Mouse (Mus musculus): ENCODE measurements around the gene Polh. TPM values are rescaled to one million over a fixed set of nuclear protein-coding genes. Genes with fewer than 3 reads are reported as not detected.

The Polh gene
- polyA plus RNA-seq, 1 experiment from 2014 or later, result 9.0 TPM

DNA sequence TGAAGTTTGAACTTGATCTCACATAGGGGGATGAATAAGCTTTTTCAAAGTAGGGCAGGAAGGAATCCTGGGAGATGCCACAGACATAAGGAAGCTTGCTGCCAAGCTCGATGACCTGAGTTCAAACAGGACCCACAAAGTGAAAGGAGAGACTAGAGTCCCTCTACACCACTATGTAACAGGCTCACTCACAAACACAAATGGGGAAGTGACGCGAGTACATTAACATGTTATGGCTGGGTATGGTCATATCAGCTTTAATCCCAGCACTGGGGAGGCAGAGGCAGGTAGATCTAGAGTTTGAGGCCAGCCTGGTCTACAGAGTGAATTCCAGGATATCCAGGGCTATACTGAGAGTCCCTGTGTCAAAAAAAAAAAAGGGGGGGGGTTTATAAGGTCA, 48.1 kb downstream of the Polh start:
- Histone ChIP-seq H3K4me3 (no peak overlapping the region), H3K4me2 (no peak overlapping the region), H3K9ac (no peak overlapping the region), H3K27me3 (no peaks in the 10 kb centered on the region), H3K27ac (no peak overlapping the region), H3K4me1 (replicated peaks) (peaks cover 17% of the 10 kb centered on the region), H3K36me3 (no peaks in the 10 kb centered on the region), H3K9me3 (no peaks in the 10 kb centered on the region)
- no peak for ATAC-seq (ENCODE audit: low FRiP score)
- 96% methylated on average over 3 of the region's 3 CpGs for WGBS

DNA sequence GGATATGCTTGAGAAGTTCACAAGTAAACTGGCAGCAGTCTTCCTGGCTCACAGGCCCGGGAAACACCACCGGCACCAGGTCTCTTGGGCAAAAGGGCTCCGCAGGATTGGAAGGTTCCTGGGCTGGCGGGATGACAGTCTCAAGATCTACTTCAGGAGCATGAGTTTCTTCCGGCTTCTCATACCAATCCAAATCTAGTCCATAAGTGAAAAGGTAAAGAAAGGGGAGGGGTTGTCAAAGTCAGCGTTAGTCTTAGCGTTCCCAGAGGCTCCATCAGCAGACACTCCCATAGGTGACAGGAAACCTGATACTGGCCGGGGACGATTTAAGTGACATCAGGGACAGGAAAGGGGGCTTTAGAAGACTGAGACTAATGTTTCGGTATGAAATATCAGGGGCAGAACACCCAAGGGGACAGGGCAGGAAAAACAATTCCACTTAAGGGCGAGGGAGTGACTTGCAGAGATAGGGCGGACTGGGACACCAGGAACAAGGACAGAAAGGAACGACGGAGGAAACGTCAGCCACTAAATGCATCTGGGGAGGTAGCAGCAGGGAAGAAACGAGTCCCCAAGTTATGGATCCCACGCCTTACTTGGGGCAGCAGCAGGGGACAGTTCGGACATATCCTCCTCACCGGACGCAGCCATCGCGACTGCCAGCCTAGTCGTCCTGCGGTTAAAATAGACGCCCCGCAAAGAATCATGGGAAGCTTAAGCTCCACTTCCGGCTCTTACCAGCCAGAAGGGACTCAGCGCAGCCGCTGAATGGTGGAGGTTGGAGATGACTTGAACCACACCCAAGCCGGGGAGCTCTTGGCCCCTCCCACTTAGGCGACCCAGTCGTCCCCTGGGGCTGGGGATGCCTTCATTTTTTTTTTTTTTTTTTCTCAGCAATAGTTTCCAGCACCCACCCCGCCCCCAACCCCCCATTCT, 49.3 kb downstream of the Polh start, which contains the start of gene Mad2l1bp:
Gene Mad2l1bp (minus strand): TSS at position 707 of the 936 bp plus-strand sequence.
- H3K27me3 ChIP-seq, result no peaks in the 10 kb centered on the region
- peak within 1 kb of the TSS; percentile 61 for H3K4me3 ChIP-seq
- ATAC-seq (ENCODE audit: low FRiP score), result peak; percentile 90
- 8% methylated on average over 33 of the region's 33 CpGs for WGBS
- peak within 1 kb of the TSS; percentile 61; the same call in 1 of the 2 replicates for H3K27ac ChIP-seq
- H3K4me1 ChIP-seq (replicated peaks), result peaks cover 17% of the 10 kb centered on the region
- H3K9ac ChIP-seq, result peak within 1 kb of the TSS; percentile 81
- H3K4me2 ChIP-seq, result peak within 1 kb of the TSS; percentile 81
- H3K9me3 ChIP-seq, result no peaks in the 10 kb centered on the region
- H3K36me3 ChIP-seq, result peaks cover 8% of the 10 kb centered on the region

DNA sequence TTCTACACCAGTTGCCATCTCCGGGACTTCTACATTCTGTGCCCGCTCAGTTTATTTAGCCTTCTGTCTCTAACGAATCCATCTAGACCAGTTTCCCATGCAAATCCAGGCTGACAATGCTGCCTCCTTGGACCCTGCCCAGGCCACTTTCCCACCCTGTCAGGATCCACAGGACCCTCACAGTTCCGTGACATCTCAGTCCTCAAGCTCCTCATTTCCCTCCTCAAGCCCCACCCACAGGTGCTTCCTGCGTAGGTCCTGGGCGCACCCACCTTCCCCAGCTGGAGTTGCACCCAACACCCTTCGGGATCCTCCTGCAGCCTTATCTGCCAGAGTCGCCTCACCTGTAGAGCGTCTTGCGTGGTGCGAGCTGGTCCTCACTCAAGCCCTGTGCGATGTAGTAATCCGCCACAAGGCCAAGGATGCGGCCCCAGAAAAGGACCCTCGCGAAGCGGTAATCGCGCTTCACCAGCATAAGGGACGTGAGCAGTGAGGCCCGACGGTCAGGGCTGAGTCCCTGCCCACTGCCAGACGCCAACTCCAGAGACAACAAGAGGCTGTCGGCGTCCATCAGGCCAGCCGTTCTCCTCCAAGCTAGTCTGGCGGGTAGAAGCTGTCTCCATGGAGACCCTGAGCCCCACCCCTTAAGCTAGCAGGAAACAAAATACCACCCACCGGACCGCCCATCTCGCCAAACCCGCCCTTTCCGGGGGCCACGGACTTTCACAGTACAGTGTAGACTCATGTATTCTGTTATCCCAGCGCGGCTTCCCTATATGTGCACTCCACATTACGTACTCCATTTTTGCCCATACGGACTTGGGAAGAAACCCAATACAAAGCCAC, 58.6 kb downstream of the Polh start, which contains the start of gene Rsph9:
Gene Rsph9 (minus strand): TSS at position 639 of the 846 bp plus-strand sequence.
- peak within 1 kb of the TSS; percentile 69 for H3K9ac ChIP-seq
- WGBS, result 7% methylated on average over 37 of the region's 37 CpGs
- H3K4me3 ChIP-seq, result peak within 1 kb of the TSS; percentile 47
- peak within 1 kb of the TSS; percentile 67 for H3K4me2 ChIP-seq
- no peaks in the 10 kb centered on the region for H3K27me3 ChIP-seq
- peaks cover 22% of the 10 kb centered on the region for H3K4me1 ChIP-seq (replicated peaks)
- H3K9me3 ChIP-seq, result no peaks in the 10 kb centered on the region
- peak; percentile 89 for ATAC-seq (ENCODE audit: low FRiP score)
- peak within 1 kb of the TSS; percentile 53; the same call in 1 of the 2 replicates for H3K27ac ChIP-seq
- H3K36me3 ChIP-seq, result peaks cover 35% of the 10 kb centered on the region

DNA sequence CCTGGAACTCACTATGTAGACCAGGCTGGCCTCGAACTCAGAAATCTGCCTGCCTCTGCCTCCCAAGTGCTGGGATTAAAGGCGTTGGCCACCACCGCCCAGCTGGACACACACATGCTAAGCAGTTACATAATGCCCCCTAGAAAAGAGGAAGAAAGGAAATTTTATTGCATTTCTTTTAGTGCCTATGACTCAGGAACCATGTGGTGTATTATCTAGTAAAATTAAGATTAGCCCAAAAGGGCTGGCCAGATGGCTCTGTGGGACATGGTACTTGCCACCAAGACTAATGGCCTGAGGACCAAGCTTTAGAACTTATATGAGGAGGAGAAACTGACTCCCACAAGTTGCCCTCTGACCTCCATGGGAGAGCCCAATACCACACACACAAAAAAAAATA, 62.6 kb downstream of the Polh start:
- 89% methylated on average over 3 of the region's 3 CpGs for WGBS
- no peak for ATAC-seq (ENCODE audit: low FRiP score)
- Histone ChIP-seq H3K9ac (no peak overlapping the region), H3K27me3 (no peaks in the 10 kb centered on the region), H3K9me3 (no peaks in the 10 kb centered on the region), H3K27ac (no peak overlapping the region), H3K36me3 (peaks cover 4% of the 10 kb centered on the region; the same call in 1 of the 2 replicates), H3K4me2 (no peak overlapping the region), H3K4me1 (replicated peaks) (peaks cover 22% of the 10 kb centered on the region), H3K4me3 (no peak overlapping the region)

DNA sequence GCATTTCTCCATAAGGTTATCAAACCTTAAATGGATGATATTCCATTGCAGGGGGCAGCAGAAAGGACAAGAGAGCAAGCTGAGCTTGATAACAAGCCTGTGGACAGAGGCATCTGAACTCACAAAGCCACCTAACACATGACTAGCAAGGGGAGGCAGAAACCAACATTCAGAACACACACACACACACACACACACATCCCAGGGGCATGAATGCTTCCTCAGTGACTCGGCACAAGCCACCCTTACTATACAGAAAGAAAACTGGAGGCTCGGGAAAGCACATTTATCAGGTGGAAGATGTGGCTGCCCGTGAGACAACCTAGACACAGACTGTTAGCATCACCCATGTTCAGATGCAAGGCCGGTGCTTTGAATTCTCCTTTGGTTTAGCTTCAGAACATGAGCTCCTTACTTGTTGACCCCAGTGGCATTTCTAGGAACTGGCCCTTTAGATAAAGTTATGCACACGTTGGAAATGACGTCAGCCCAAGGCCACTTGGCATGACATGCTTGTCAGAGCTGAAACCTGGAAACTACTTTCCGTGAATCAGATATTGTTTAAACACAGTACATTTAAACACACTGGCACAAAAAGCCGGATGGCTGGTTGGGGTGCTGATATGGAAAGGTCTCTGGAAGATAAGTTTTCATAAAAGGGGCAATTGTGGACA, 63.7 kb downstream of the Polh start:
- Histone ChIP-seq H3K4me2 (no peak overlapping the region), H3K9ac (no peak overlapping the region), H3K27ac (no peak overlapping the region), H3K36me3 (peaks cover 4% of the 10 kb centered on the region; the same call in 1 of the 2 replicates), H3K9me3 (no peaks in the 10 kb centered on the region), H3K4me1 (replicated peaks) (peaks cover 13% of the 10 kb centered on the region), H3K27me3 (no peaks in the 10 kb centered on the region), H3K4me3 (no peak overlapping the region)
- 79% methylated on average over 8 of the region's 8 CpGs for WGBS
- ATAC-seq (ENCODE audit: low FRiP score), result no peak

DNA sequence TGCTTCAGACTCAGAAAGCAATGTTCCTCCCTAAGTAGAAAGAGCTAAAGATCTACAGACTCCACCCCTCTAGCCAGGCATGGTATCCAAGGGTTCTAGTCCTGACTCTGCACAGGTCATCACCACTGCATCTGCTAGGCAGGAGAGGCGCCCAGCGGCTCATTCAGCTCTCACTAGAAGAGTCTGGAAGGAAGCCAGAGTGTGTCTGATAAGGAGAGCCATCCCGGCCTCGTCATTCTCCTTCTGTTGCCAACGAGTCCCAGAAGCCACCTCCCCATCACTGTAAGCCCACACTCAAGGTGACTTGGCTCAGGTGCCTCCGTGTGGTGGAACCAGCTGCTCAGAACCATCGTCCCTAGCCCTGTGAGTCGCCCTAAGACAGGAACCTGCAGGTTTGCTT, 69.6 kb downstream of the Polh start:
- Histone ChIP-seq H3K9me3 (no peaks in the 10 kb centered on the region), H3K4me3 (no peak overlapping the region), H3K36me3 (peaks cover 29% of the 10 kb centered on the region), H3K9ac (no peak overlapping the region), H3K27me3 (no peaks in the 10 kb centered on the region), H3K4me2 (no peak overlapping the region), H3K4me1 (replicated peaks) (no peaks in the 10 kb centered on the region), H3K27ac (no peak overlapping the region)
- 72% methylated on average over 8 of the region's 8 CpGs for WGBS
- ATAC-seq (ENCODE audit: low FRiP score), result no peak

DNA sequence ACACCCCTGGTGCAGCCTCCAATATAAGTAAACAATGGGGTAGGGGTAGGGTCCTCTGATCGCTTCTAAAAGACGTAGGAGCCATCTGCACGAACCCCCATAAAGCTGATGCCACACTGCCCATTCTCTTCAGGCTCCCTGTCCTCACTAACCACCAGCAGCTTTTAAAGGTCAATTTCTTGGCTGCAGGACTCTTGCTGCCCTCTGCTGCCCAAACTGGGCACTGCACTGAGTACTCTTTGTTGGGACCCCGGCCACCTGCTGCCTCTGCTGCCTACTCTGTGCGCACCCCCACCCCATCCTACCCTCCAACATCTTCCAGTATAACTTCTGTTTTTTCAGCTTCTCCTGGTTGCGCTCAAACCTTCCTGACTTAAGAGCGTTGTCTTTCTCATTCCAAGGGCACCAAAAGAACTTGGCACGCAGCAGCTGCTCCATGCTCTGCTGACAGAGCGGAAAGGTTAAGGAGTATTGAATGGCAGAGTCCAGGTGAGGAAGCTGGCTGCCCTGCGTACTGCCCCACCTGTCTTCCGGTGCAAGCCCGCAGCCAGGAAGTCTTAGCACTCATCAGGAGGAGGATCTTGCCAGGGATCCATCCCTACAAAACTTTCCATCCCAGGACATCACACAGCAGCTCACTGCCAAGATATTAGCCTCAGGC, 70.3 kb downstream of the Polh start:
- H3K9me3 ChIP-seq, result no peaks in the 10 kb centered on the region
- no peak overlapping the region for H3K9ac ChIP-seq
- H3K4me2 ChIP-seq, result no peak overlapping the region
- no peak overlapping the region for H3K27ac ChIP-seq
- H3K4me1 ChIP-seq (replicated peaks), result no peaks in the 10 kb centered on the region
- H3K4me3 ChIP-seq, result no peak overlapping the region
- H3K27me3 ChIP-seq, result no peaks in the 10 kb centered on the region
- peaks cover 36% of the 10 kb centered on the region for H3K36me3 ChIP-seq
- 15% methylated on average over 12 of the region's 12 CpGs for WGBS
- ATAC-seq (ENCODE audit: low FRiP score), result peak; percentile 60; the same call in 1 of the 2 replicates

DNA sequence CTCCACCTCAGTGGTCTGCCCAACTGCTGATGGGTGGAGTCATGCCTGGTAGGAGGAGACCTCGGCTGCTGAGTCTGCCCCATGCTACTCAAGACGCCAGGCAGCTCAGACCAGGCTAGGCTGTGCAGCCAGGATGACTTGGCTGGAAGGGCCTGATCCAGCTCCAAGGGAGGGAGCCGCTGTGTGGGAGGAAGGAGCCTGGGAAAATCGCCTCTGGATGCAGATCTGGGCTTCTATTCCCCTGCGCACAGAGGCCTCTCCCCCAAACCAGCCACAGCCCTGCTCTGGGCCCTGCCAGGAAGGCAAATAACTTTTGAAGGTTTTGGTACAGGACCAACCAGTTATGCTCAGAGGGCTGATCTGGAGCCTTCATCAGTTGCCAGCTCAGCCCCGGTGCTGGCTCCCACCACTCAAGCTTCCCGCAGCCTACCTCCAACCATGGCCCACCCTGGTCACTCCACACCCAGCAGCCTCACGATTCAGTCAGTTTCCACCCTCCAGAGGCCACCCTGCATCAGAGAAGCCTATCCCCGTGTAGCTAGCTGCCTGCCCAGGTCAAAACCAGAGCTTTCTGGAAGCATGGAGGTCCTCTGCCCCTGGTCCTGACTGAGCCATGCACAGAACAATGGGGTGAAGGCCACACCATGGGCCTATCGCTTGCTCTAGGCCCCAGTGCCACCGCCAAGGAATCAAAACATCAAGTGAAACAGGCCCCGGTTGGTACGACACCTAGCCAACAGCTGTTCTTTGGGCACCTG, 72.5 kb downstream of the Polh start:
- Histone ChIP-seq H3K4me3 (no peak overlapping the region), H3K27ac (no peak overlapping the region), H3K4me1 (replicated peaks) (no peaks in the 10 kb centered on the region), H3K27me3 (no peaks in the 10 kb centered on the region), H3K9ac (peak overlapping the region; percentile 19; the same call in 1 of the 2 replicates), H3K9me3 (no peaks in the 10 kb centered on the region), H3K36me3 (peaks cover 54% of the 10 kb centered on the region), H3K4me2 (no peak overlapping the region)
- no peak for ATAC-seq (ENCODE audit: low FRiP score)
- WGBS, result 86% methylated on average over 13 of the region's 13 CpGs

DNA sequence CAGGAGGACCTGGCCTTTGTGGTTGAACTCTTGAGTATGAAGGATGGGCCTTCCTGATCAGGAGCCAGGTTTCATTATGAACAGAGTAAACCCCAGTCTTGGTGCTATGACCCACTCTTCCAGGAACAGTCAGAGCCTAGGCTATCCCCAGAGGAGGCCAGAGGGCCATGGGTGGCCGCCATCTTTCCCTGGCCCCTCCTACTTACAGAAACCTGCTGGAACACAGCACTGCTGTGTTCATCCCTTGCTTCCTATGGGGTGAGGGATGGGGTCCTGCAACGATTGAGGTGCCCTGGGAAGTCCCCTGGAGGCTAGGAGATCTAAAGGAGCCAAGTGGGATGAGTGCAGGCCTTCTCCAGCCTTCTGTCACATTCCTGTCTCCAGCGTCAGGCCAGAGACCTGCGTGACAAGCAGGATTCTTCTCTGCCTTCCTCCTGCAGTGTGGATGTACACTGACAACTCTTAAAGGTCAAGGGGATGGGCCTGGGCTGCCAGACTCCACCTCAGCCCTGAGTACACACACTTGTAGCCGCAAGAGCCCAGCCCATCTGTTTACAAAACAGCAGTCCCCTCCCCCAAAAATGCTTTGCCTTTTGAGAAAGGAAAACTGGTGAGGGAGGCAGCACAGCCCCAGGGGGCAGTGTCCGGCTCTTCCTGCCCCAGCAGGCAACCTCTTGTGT, 74.5 kb downstream of the Polh start:
- no peaks in the 10 kb centered on the region for H3K27me3 ChIP-seq
- H3K9me3 ChIP-seq, result no peaks in the 10 kb centered on the region
- H3K36me3 ChIP-seq, result peaks cover 74% of the 10 kb centered on the region
- peak overlapping the region; percentile 35; the same call in 1 of the 2 replicates for H3K9ac ChIP-seq
- no peak overlapping the region for H3K4me3 ChIP-seq
- no peak for ATAC-seq (ENCODE audit: low FRiP score)
- H3K27ac ChIP-seq, result no peak overlapping the region
- WGBS, result 79% methylated on average over 6 of the region's 6 CpGs
- H3K4me1 ChIP-seq (replicated peaks), result no peaks in the 10 kb centered on the region
- H3K4me2 ChIP-seq, result no peak overlapping the region

DNA sequence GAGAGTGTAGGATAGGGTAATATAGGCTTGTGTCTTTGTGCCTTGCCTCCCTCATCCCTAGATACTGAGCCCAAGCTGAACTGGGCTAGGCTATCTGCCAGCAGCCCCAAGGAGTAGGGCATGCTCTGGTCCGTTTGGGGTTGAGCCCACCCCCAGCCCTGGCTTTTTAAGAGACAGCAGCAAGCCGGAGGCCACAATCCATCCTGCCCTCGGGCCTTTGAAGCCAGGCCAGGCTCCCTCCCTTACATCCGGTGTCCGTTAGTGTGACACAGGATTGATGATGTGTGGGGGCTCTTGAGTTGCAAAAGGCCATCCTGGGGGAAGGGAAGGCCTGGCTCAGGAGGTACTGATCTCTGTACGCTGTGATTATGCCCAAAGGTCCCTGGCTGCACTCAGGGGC, 75.8 kb downstream of the Polh start:
- H3K4me3 ChIP-seq, result no peak overlapping the region
- no peaks in the 10 kb centered on the region for H3K4me1 ChIP-seq (replicated peaks)
- H3K9me3 ChIP-seq, result no peaks in the 10 kb centered on the region
- peaks cover 87% of the 10 kb centered on the region for H3K36me3 ChIP-seq
- H3K9ac ChIP-seq, result peak overlapping the region; percentile 46
- H3K27me3 ChIP-seq, result no peaks in the 10 kb centered on the region
- H3K27ac ChIP-seq, result no peak overlapping the region
- 76% methylated on average over 6 of the region's 6 CpGs for WGBS
- ATAC-seq (ENCODE audit: low FRiP score), result no peak
- no peak overlapping the region for H3K4me2 ChIP-seq
